Mouse (Mus musculus) intestine, postnatal 0 days (tissue): ENCODE measurements around the gene Cabp1. TPM values are rescaled to one million over a fixed set of nuclear protein-coding genes. Genes with fewer than 3 reads are reported as not detected.

Experiments used
- ATAC-seq: fragments of 200-750 bp; cut with Nextera tagmentation; 2 replicates; pipeline ENCODE4 v1.8.0; 2017; ENCODE audit warnings: mild to moderate bottlenecking, moderate TSS enrichment, moderate library complexity
- H3K27ac ChIP-seq: fragments of 300-500 bp; sonication (generic); 2 replicates; pipeline ENCODE4 v1.5.1; 2014; ENCODE audit warnings: mild to moderate bottlenecking, low read depth, low read length, moderate library complexity
- H3K27me3 ChIP-seq: fragments of 300-500 bp; sonication (generic); replicated peaks from 2 replicates; pipeline ENCODE4 v1.6.1; 2014; ENCODE audit warnings: low read length, mixed read lengths; ENCODE audit not compliant: control insufficient read depth, insufficient read depth
- H3K36me3 ChIP-seq: fragments of 300-500 bp; sonication (generic); 2 replicates; pipeline ENCODE4 v1.6.1; 2014; ENCODE audit warnings: mild to moderate bottlenecking, moderate library complexity; ENCODE audit not compliant: control insufficient read depth, insufficient read depth
- H3K4me1 ChIP-seq: fragments of 300-500 bp; sonication (generic); replicated peaks from 2 replicates; pipeline ENCODE4 v1.6.1; 2014; ENCODE audit warnings: antibody characterized with exemption, low read length, mixed read lengths; ENCODE audit not compliant: control insufficient read depth, insufficient read depth
- H3K4me2 ChIP-seq: fragments of 300-500 bp; sonication (generic); replicated peaks from 2 replicates; pipeline ENCODE4 v1.6.1; 2014; ENCODE audit warnings: low read depth, mild to moderate bottlenecking, moderate library complexity
- H3K4me3 ChIP-seq: fragments of 300-500 bp; sonication (generic); 2 replicates; pipeline ENCODE4 v1.5.1; 2014; ENCODE audit warnings: low read depth, low read length
- H3K9ac ChIP-seq: fragments of 300-500 bp; sonication (generic); 2 replicates; pipeline ENCODE4 v1.6.1; 2014; ENCODE audit warnings: mild to moderate bottlenecking, low read depth, low read length
- H3K9me3 ChIP-seq: fragments of 300-500 bp; sonication (generic); 2 replicates; pipeline ENCODE4 v1.6.1; 2016; ENCODE audit warnings: mixed run types; ENCODE audit not compliant: control insufficient read depth
- CTCF ChIP-seq: sonication (generic); IDR thresholded peaks from 2 replicates; pipeline ENCODE4 v1.5.1; 2016; ENCODE audit warnings: low read depth, mild to moderate bottlenecking, control low read depth, antibody characterized with exemption, moderate library complexity
- whole genome bisulfite sequencing: fragments of 180-500 bp; shearing (Covaris S2); extraction: QIAGEN DNeasy Blood & Tissue Kit; methylation state at CpG from one replicate; pipeline ENCODE4 v1.1.7; 2014; 5-methylcytosine and 5-hydroxymethylcytosine counted together
- polyA plus RNA-seq: library from polyadenylated mRNA; unstranded; fragments of >200 nt; fragmentation: Nextera tagmentation; extraction: Ambion mirVana; gene quantifications from 2 replicates; pipeline ENCODE4 v1.2.1, GENCODE M21; 2015

Gene Cabp1
- polyA plus RNA-seq, 1 experiment from 2014 or later = 0.57 TPM

- Histone ChIP-seq H3K36me3 (peaks cover 4% of the 10 kb centered on the region), H3K9me3 (no peaks in the 10 kb centered on the region), H3K27ac (no peak overlapping the region), H3K27me3 (no peaks in the 10 kb centered on the region), H3K4me2 (peak overlapping the region; percentile 75), H3K4me1 (no peaks in the 10 kb centered on the region), H3K4me3 (peak overlapping the region; percentile 45), H3K9ac (peak overlapping the region; percentile 40)
- ATAC-seq = peak; percentile 11
- 2% methylated on average over 45 of the region's 45 CpGs for WGBS
- no peak for TF ChIP-seq CTCF
These were observed 41.2 kb upstream of the Cabp1 start for GRCm38 (mm10) chr5:115235323-115235771.

- TF ChIP-seq CTCF = no peak
- Histone ChIP-seq H3K4me2 (no peak overlapping the region), H3K36me3 (no peaks in the 10 kb centered on the region), H3K4me3 (no peak overlapping the region), H3K9ac (no peak overlapping the region), H3K27me3 (no peaks in the 10 kb centered on the region), H3K4me1 (no peaks in the 10 kb centered on the region), H3K27ac (no peak overlapping the region), H3K9me3 (no peaks in the 10 kb centered on the region)
- WGBS = 81% methylated on average over 6 of the region's 6 CpGs
- ATAC-seq = no peak
These were observed 40.3 kb upstream of the Cabp1 start for GRCm38 (mm10) chr5:115234519-115234918.

- Histone ChIP-seq H3K9ac (no peak overlapping the region), H3K4me2 (no peak overlapping the region), H3K27me3 (no peaks in the 10 kb centered on the region), H3K27ac (no peak overlapping the region), H3K36me3 (no peaks in the 10 kb centered on the region), H3K4me1 (no peaks in the 10 kb centered on the region), H3K9me3 (no peaks in the 10 kb centered on the region), H3K4me3 (no peak overlapping the region)
- 88% methylated on average over 14 of the region's 14 CpGs for WGBS
- ATAC-seq = no peak
- no peak for TF ChIP-seq CTCF
These were observed 39.0 kb upstream of the Cabp1 start for GRCm38 (mm10) chr5:115233031-115233780.

DNA sequence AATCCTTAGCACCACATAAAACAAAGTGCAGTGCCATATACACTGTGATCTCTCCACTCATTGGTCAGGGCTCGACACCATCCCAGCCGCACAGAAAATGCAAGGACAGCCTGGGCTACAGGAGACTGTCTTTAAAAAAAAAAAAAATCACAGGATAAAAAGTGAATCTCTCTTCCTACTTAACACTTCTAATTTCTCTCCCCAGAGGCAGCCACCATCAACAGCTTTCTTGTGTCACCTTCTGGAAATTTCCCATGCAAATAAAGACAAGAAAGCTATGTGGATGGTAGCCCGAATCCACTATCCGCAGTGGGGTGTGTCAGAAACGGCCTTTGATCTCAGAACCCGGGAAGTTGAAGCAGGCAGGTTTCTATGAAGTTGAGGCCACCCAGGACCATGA lies 38.3 kb upstream of the Cabp1 start:
- Histone ChIP-seq H3K4me3 (no peak overlapping the region), H3K4me2 (no peak overlapping the region), H3K27me3 (no peaks in the 10 kb centered on the region), H3K9ac (no peak overlapping the region), H3K27ac (no peak overlapping the region), H3K4me1 (no peaks in the 10 kb centered on the region), H3K36me3 (no peaks in the 10 kb centered on the region), H3K9me3 (no peaks in the 10 kb centered on the region)
- TF ChIP-seq CTCF = no peak
- WGBS = 44% methylated on average over 6 of the region's 6 CpGs
- no peak for ATAC-seq

- no peak overlapping the region for H3K4me3 ChIP-seq
- H3K4me1 ChIP-seq = no peaks in the 10 kb centered on the region
- H3K9me3 ChIP-seq = no peaks in the 10 kb centered on the region
- no peak for TF ChIP-seq CTCF
- no peak overlapping the region for H3K27ac ChIP-seq
- H3K4me2 ChIP-seq = no peak overlapping the region
- no peak overlapping the region for H3K9ac ChIP-seq
- ATAC-seq = no peak
- H3K27me3 ChIP-seq = no peaks in the 10 kb centered on the region
- WGBS = 49% methylated on average over 16 of the region's 16 CpGs
- H3K36me3 ChIP-seq = no peaks in the 10 kb centered on the region
These were observed 37.5 kb upstream of the Cabp1 start for GRCm38 (mm10) chr5:115231552-115232120.

DNA sequence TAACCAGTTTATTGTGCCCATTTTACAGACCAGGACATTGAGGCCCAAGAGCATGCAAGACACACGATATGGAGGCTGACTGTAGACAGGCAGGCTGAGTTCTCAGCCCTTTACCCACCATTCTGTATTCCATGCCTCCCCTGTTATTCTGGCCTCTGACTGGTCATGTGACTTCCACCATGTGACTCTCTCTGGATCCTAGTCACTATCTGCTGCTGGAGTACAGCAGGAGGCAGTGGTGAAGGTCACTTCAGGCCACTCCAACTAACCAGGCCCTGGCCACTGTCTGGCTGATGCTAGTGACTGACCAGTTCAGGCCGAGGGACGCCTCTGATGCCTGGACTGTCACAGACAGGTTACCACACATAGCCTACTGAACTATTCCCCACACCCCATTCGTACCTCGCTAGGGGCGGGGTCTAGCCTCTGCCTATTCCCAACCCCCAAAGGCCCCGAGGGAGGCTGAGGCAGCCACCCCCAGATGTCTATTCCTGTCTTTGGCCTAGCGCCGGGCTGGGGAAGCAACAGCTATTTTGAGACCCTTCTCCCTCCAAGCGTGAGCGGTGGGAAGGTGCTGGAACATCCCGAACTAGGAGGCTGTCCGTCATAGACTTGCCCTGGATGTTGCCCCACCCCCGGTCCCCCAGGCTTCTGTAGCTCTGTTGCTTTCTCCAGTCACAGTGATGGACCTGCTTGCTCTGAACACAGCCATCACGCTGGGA lies 36.8 kb upstream of the Cabp1 start:
- no peaks in the 10 kb centered on the region for H3K36me3 ChIP-seq
- no peak overlapping the region for H3K4me2 ChIP-seq
- TF ChIP-seq CTCF = no peak
- no peak overlapping the region for H3K4me3 ChIP-seq
- ATAC-seq = no peak
- no peaks in the 10 kb centered on the region for H3K27me3 ChIP-seq
- H3K4me1 ChIP-seq = no peaks in the 10 kb centered on the region
- H3K9me3 ChIP-seq = no peaks in the 10 kb centered on the region
- no peak overlapping the region for H3K9ac ChIP-seq
- WGBS = 66% methylated on average over 15 of the region's 15 CpGs
- no peak overlapping the region for H3K27ac ChIP-seq
